Mouse (Mus musculus) C2C12 (cell line): ENCODE measurements around the gene Dgkg.

Source experiments
- CTCF ChIP-seq: IDR thresholded peaks from one replicate; pipeline ENCODE4 v1.5.1; 2011; ENCODE audit not compliant: control insufficient read depth, insufficient read depth, insufficient read length
- MAX ChIP-seq: IDR thresholded peaks from one replicate; pipeline ENCODE4 v1.6.1; 2011; ENCODE audit warnings: mild to moderate bottlenecking, control low read depth

DNA sequence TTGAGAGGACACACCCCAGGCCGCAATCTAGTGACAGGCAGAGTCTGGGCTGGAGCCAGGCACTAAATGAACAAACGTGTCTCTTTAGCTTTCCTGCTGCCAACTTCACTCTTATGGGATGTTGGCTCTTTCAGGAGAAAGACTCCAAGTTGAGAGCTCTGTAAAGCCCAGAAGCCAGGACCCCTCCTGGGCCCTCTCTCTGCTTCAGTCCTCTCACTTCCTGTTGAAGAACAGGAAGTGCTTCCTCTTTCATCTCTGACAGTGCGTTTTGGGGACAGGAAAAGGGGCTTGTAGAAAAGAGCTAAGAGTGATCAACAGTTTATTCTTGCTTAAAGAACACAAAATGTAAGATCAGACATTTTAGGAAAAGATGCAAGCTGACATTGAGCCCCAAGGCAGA lies 159.0 kb downstream of the Dgkg start:
- TF ChIP-seq CTCF (no peak), MAX (no peak)
